Mouse (Mus musculus) myocyte (in vitro differentiated cells): ENCODE measurements around the gene Col2a1.

ENCODE experiments used
- MAX ChIP-seq: IDR thresholded peaks from one replicate; pipeline ENCODE4 v1.6.1; 2011; ENCODE audit warnings: low read depth, mild to moderate bottlenecking, control low read depth
- POLR2A ChIP-seq: IDR thresholded peaks from one replicate; pipeline ENCODE4 v1.6.1; 2011; ENCODE audit warnings: low read depth, mild to moderate bottlenecking, control low read depth, moderate library complexity; ENCODE audit not compliant: insufficient read length
- POLR2AphosphoS2 ChIP-seq: IDR thresholded peaks from one replicate; pipeline ENCODE4 v1.6.1; 2011; ENCODE audit warnings: low read depth, control low read depth; ENCODE audit not compliant: insufficient read length
- SRF ChIP-seq: IDR thresholded peaks from one replicate; pipeline ENCODE4 v1.6.1; 2011; ENCODE audit warnings: low read depth; ENCODE audit not compliant: control insufficient read depth, insufficient read length
- TCF3 ChIP-seq: IDR thresholded peaks from one replicate; pipeline ENCODE4 v1.6.1; 2011; ENCODE audit warnings: low read depth, control low read depth; ENCODE audit not compliant: insufficient read length

- TF ChIP-seq SRF (no peak), POLR2A (no peak), TCF3 (no peak), MAX (no peak), POLR2AphosphoS2 (no peak)
Observed at GRCm38 (mm10) chr15:98021886-98022285, 17.4 kb upstream of the Col2a1 start.
